Mouse (Mus musculus) embryo, embryonic 10.5 days (tissue): ENCODE measurements around the gene Dnajc11.

ENCODE experiments used
- DNase-seq: peaks from one replicate; pipeline ENCODE4 v3.0.0-alpha.2; 2015; ENCODE audit warnings: low spot score

Gene Dnajc11

DNA sequence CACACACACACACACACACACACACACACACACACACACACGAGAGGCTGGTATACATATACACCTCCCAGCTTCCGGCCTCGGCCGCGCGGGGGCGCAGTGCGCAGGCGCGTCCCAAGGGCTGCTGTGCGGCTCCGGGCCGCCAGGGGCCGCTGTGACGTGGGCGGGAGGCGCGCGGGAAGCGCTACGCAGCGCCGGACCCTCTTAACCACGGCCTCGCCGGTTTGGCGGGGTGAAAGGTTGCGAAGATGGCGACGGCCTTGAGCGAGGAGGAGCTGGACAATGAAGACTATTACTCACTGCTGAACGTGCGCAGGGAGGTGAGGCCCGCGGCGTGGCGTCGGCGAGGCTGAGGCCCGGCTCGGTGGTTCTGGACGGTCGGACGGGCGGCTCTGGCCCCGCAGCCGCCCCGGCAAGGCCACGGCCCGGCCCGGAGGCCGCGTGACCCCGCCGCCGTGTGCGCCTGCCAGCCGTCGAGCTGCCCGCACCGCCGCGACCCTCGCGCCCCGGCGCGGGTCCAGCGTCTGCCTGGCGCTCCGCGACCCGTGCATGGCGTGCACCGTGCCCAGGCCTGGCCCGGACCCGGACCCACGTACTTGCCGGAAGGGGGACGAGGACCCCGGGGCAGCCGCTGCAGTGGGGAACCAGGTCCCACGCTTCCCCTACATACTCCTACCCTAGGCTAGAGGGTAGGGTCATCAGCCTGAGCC, at the start of gene Dnajc11:
TSS of gene Dnajc11 (plus strand) at position 187 of the 710 bp plus-strand sequence.
- DNase-seq, result peak; percentile 90

DNA sequence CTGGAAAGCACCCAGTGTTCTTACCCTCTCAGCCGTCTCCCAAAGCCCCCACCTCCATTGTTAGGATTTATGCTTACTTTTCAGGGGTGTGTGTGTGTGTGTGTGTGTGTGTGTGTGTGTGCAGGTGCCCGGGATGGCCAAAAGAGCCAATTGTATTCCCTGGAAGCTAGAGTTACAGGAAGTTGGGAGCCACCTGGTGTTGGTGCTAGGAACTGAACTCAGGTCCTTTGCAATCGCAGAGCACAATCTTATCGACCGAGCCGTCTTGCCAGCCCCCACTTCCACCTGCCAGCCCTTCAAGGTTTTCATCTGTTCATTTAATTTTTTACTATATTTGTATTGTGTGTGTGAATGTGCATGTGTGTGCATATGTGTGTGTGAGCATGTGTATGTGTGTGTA, 40.2 kb upstream of the Dnajc11 start:
- DNase-seq, result no peak

DNA sequence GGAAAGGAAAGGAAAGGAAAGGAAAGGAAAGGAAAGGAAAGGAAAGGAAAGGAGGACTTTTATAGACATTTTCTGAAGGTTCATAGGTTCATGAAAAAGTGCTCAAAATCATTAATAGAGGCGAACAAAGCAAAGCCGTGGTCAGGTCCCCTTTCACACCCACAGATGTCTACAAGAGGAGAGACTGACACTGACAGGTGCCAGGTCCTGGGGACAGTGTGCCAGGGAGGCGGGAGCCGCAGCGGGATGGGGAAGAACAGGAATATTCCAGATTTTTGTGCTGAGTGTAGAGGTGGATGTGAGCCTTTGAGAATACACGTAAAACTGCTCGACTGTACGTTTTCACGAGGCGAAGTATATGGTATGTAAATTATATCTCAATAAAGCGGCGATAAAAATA, 38.6 kb upstream of the Dnajc11 start:
- no peak for DNase-seq

DNA sequence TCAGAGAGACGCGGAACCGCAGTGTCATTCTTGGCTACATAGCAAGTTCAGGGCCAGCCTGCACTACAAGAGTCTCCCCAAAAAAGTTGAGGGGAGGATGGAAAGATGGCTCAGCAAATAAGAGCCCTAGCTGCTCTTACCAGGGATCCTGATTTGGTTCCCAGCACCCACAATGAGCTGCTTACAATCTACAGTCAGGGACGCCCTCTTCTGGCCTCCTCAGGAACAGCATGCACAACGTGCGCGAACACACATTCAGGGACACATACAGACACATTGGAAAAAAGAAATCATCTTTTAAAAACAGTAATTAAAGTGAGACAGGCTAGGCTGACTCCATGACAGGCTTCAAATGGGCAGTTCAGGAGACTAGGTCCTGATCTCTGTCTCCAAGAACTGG, 37.9 kb upstream of the Dnajc11 start:
- DNase-seq, result no peak

DNA sequence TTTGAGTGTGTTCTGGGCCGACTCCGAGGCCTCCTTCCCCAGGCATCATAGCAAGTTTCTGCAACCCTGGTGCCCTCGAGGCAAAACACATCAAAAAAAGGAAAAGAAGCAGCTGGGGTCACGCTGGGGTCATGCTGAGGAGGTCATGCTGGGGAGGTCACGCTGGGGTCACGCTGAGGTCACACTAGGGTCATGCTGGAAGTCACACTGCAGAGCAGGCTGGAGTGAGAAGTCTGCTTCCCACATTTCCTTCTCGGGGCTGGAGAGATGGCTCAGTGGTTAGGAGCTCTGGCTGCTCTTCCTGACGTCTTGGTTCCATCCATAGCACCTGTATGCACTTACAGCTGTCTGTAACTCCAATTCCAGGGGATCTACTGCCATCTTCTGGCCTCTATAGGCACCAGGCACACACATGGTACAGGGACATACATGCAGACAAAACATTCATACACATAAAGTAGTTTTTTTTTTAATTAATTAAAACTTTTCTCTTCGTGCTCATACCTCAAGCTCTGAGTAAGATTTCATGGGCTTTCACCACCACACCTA, 36.3 kb upstream of the Dnajc11 start:
- DNase-seq, result no peak

DNA sequence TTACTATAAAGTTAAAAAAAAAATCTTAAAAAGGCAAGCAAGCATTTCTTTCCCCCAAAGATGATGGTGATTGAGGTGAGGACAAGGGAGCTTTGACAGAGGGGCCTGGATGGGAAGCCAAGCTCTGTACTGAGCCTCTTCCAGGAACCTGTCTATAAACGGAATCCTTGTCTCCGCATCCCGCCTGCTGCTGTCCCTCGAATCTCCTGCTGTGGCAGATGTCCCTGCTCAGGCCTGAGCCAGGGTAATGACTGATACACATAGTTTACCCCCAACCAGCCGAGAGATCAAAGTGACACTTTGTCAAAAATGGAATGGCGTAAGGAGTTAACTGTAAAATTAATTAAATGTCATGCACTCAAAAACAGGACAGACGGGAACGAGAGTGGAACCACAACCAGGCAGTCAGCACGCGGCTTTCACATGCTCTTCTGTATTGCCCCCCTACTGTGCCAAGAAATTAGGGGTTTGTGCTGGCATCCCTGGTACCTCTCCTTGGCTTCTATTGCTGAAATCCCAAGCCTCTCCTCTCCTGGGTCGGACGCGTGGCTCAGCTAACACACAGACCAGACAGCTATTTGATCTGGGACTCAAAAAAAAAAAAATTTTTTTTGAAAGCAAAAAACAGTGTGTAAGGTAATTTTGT, 34.8 kb upstream of the Dnajc11 start:
- DNase-seq, result no peak

DNA sequence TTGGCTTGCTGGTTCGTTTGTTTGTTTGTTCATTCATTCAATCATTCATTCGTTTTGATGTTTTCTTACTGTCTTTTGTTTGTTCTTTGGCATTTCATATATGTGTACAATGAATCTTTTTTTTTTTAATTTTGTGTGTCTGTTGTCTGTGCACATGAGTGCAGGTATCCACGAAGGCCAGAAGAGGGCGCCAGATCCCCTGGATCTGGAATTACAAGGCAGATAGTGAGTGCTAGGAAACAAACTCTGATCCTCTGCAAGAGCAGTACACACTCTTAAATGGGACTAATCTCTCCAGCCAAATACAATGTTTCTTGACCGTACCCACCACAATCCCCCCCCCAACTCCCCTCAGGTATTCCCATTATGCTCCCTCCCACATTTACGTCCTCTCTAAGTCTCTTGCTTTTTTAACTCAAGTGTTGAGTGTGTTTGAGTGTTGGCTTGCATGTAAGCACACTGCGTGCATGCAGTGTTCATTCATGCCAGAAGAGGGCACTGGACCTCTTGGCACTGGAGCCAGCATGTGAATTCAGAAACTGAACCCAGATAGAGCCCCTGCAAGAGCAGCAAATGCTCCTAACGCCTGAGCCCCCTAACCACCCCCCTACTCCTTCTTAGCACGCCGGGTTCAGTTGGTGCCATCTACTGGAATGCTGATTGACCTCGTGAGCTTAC, 33.6 kb upstream of the Dnajc11 start:
- no peak for DNase-seq

DNA sequence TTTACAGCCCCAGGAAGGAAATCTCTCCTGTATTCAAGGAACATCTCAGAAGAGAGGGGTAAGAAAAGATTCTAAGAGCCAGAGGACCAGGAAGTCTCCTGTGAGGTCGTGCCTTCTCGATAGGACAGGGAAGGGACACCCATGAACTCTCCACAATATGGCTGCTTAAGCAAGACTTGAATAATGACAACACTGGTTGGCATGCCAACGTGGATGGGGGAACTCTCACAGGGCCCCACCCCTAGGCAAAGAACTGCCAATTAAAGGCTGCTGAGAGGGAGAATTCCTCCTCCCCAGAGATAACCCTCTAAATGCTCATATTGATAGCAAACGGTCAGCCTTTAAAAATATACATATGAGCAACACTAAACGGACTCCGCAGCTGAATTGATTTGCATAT, 32.8 kb upstream of the Dnajc11 start:
- no peak for DNase-seq

DNA sequence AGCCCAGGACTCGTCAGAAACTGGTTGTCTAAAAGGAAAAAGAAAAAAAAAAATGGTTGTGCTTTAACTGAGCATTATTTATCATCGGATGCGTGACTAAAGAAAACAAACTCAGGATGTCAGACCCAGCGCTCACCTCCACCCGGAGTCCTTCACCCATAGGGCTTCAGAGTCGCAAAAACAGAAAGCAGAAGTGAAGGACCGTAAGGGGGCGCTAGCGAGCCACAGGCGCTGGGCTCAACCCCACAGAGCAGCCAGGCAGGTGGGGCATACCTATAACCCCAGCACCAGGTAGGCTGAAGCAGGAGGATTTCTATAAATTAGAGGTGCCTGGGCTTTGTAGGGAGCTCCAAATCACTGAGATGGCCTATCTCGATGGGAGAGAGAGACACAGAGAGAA, 32.1 kb upstream of the Dnajc11 start:
- DNase-seq, result no peak

DNA sequence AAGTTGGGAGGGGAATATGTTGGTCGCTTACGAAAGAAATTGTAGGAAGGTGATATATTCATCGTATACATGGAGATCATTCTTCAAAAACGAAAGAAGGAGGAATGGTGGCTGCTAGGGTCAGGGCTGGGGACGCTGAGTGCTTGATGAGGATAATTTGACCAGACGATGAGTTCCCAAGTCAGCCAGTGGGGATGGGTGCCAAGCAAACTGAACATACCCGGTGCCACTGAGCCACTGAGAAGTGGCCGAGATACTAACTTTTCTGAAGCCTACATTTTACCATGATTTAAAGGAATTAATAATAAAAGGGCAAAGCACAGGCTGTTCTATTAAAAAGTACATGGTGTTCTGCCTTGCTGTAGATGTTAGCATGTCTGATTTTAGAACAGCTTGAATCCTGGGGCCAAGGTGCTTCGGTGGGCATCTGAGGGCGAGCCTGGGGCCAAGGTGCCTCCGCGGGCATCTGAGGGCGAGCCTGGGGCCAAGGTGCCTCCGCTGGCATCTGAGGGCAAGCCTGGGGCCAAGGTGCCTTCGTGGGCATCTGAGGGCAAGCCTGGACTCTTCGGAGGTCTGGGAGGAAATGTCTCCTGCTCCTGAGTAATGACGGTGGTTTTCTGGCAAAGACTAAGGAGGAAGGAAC, 31.3 kb upstream of the Dnajc11 start:
- no peak for DNase-seq

DNA sequence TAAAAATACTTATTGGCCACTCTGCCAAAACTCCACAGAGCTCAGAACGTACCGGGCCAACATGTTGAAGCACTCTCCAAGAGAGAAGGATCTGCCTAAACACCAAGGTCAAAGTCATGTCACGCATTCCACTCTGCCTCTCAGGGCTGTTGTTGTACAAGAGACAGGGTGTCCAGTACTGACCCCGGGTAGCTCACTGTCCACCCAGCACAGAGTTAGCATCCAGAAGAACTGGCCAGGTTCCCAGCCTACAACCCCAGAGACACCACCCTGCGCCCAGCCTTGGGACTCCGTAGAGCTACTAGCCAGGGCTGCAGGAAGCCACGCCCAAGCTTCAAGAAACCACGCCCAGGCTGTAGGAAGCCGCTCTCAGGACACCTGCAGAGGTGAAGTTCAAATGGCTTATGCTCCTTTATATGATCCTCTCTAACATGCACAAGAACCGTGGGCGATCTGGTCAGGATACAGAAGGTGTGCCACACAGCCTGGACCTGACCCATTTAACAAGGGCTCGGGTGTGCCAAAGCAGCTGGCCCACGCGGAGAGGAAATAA, 30.7 kb upstream of the Dnajc11 start:
- no peak for DNase-seq

DNA sequence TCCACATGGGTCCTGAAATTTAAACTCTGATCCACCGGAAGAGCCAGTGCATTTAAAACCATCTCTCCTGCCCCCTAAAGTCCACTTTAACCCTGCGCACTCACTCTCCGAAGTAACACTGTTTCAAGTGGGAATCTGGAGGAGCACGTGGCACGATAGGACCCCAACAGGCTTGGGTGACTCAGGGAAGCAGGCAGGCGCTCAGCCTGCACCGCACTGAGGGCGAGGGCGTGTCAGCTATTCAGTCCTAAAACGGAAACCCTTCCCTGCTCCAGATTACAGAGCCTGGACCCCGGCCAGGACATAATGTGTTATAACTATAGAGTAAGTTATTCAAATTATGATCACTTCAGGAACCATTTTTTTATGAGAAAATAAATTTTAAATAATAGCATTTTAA, 29.4 kb upstream of the Dnajc11 start:
- no peak for DNase-seq

DNA sequence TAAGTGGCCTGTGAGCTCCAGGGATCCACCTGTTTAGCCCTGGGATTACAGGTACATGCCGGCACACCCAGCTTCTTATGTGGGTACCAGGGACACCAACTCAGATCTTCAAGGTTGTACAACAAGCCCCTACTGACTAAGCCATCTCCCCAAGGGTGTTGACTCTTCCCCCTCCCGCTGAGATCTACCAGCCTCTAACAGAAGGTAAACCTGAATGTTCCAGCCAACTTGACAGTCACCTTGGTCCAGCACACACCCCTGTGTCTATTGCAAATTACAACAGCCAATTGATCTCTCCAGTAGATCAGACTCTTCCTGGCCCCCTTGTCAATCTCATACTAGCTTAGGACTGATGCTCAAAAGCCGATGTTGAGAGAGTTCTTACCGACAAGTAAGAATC, 27.9 kb upstream of the Dnajc11 start:
- DNase-seq, result no peak

DNA sequence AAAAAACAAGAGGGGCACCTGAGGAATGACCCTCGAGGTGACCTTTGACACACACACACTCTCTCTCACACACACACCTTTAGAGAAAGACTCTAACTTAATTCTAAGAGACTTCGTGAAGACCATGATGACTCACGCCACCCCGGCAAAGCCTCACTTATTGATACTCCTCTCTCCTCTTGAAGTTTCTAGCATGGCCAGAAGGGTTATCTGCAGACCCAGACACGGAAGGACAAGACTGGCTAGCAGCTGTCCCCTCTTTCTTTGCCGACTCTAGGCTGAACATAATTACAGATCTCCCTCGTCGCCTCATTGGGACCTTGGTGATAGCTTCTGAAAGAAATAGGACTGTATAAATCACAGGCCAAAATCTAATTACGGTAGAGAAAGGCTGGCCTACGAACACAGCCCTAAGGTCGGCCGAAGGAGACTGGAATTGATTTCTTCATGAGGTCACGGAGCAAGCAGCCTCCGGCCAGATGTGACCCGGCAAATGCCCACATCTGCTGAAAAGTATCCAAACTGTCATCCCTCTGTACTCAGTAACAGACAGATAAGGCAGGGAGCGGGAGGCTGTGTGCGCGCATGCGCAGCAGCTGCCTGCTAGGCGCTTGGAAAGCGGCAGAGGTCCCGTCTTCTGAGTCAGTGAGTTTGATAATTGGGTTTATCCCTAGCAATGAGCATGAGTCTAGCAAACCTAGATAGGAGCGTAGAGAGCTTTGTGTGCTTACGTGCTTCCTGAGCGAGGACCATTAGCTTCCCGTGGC, 25.7 kb upstream of the Dnajc11 start:
- DNase-seq, result peak; percentile 51

DNA sequence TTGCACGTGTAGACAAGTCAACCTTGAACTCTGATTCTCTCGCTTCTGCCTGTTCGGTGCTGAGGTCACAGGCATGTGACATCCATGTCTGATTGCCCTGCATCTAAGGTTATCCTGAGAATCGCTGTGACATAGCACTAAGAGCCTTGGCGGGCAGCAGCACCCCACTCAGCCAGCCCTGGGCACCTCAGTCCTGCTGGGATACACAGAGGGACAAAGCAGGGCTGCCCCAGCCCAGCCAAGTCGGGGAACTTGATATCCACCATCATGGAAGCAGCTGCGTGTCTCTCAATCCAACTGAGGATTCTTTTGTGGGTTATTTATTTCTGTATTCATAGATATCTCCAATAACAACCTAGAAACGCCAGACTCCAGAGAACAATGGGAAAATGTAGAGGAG, 24.7 kb upstream of the Dnajc11 start:
- DNase-seq, result no peak

DNA sequence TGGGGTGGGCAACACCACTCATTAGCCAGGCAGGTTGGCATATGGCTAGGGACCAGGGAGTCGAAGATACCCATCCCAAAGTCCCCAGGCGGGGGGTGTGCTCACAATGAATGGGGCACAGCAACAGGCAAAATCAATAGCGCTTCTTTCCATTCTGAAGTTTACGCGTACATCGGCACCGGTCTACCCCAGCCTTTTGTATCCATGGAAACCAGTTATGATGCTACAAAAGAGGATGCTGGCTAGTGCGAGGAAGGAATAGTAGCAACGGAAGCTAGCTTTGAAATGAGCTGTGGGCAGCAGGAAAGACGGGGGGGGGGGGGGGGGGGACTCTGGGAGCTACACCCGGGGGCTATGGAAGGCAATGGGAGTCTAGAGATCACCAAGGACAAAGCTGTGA, 17.2 kb upstream of the Dnajc11 start:
- no peak for DNase-seq

DNA sequence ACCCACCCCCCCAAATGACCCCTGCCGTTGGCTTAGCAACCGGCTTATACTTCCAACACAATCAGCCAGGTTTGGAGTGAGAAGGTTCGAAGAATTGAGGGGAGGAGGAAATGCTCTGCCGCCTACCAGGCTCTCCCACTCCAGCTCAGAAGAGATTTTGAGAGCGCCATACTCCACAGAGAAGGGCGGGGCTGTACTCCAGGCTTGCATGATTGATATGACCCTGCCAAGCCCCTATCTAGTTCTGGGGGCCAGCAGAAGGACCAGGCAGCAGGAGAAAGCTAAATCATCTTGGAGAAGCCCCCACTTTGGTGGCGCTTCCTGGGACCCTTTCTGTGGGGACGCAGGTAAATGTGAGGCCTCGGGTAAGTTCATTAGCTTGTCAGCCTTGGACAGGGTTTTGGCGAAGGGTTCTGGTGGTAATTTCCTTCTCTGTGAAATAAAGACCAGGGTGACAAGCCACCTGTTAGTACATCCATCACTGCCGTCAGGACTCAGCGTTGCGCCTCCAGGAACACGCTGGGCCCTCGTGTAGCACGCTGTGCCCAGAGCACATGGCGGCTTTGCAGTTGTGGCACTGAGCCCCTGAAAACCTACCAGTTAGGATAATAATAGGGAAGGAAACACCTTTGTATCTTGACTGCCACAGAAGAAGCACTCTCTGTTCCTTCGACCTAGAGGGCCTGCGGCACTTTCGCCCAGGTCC, 14.2 kb upstream of the Dnajc11 start:
- no peak for DNase-seq

DNA sequence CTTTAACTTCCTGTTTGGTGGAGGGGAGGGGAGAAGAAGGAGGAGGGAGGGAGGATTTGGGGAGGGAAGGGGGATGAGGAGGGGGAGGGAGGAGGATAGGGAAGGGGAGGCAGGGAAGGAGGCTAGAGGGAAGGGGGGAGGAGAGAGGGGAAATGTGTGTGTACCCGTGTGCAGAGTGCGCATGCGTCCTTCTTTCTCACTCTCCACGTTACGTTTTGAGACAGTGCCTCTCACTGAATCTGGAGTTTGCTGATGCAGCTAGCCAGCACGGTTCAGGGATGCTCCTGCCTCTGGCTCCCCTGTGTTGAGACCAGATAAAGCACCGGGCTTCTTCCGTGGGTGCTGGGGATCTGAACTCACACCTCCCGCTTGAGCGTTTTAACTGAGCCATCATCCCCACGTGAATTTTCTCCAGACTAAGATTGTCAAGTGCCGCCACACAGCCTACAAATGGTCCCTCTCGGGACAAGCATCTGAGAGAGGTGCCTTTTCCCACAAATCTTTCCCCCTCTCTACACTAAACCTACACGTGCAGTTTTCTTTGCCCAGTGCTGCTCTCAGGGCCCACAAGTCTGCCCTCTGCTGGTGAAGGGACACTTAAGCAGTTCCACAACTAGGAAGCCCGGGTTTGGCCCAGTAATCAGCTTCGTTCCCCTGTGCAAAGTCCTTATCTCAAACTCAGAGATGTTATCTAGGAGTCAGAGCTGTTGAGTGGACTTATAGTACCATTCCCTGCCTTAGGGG, 13.4 kb upstream of the Dnajc11 start:
- DNase-seq, result peak; percentile 87

DNA sequence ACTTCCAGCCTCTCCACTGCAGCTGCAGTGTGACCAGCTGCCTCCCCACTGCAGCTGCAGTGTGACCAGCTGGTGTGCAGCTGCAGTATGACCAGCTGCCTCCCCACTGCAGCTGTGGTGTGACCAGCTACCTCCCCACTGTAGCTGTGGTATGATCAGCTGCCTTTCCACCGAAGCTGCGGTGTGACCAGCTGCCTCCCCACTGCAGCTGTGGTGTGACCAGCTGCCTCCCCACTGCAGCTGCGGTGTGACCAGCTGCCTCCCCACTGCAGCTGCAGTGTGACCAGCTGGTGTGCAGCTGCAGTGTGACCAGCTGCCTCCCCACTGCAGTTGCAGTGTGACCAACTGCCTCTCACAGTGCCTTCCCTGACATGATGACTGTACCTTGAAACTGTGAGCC, 11.4 kb upstream of the Dnajc11 start:
- no peak for DNase-seq
